Mouse (Mus musculus) limb, embryonic 14.5 days (tissue): ENCODE measurements around the gene Stx5a. TPM values are rescaled to one million over a fixed set of nuclear protein-coding genes. Genes with fewer than 3 reads are reported as not detected.

Source experiments
- ATAC-seq: fragments of 200-750 bp; cut with Nextera tagmentation; 2 replicates; pipeline ENCODE4 v1.8.0; 2017; ENCODE audit warnings: low read depth, moderate number of reproducible peaks, moderate TSS enrichment; ENCODE audit not compliant: low FRiP score
- DNase-seq: peaks from one replicate; pipeline ENCODE4 v3.0.0-alpha.2; 2015; ENCODE audit warnings: low spot score
- H3K27ac ChIP-seq: fragments of 300-500 bp; sonication (generic); replicated peaks from 2 replicates; pipeline ENCODE4 v1.5.1; 2014; ENCODE audit warnings: low read depth, mild to moderate bottlenecking, low read length, moderate library complexity, mixed read lengths
- H3K27me3 ChIP-seq: fragments of 300-500 bp; sonication (generic); 2 replicates; pipeline ENCODE4 v1.6.1; 2014; ENCODE audit warnings: low read length, mixed read lengths; ENCODE audit not compliant: control insufficient read depth, insufficient read depth
- H3K36me3 ChIP-seq: fragments of 300-500 bp; sonication (generic); 2 replicates; pipeline ENCODE4 v1.6.1; 2014; ENCODE audit warnings: mild to moderate bottlenecking, low read length, moderate library complexity, mixed read lengths; ENCODE audit not compliant: control insufficient read depth, insufficient read depth
- H3K4me1 ChIP-seq: fragments of 300-500 bp; sonication (generic); 2 replicates; pipeline ENCODE4 v1.6.1; 2014; ENCODE audit warnings: antibody characterized with exemption, low read length, mixed read lengths; ENCODE audit not compliant: control insufficient read depth, insufficient read depth
- H3K4me2 ChIP-seq: fragments of 300-500 bp; sonication (generic); replicated peaks from 2 replicates; pipeline ENCODE4 v1.6.1; 2014; ENCODE audit warnings: low read depth, mild to moderate bottlenecking, low read length, moderate library complexity; ENCODE audit not compliant: severe bottlenecking
- H3K4me3 ChIP-seq: fragments of 300-500 bp; sonication (generic); replicated peaks from 2 replicates; pipeline ENCODE4 v1.5.1; 2014; ENCODE audit warnings: low read length
- H3K9ac ChIP-seq: fragments of 300-500 bp; sonication (generic); 2 replicates; pipeline ENCODE4 v1.6.1; 2014; ENCODE audit warnings: mild to moderate bottlenecking, low read depth, low read length, moderate library complexity; ENCODE audit not compliant: severe bottlenecking
- H3K9me3 ChIP-seq: fragments of 300-500 bp; sonication (generic); 2 replicates; pipeline ENCODE4 v1.6.1; 2016; ENCODE audit warnings: low read length; ENCODE audit not compliant: control insufficient read depth
- POLR2A ChIP-seq: fragments of 200-500 bp; IDR thresholded peaks from 2 replicates; pipeline ENCODE4 v1.8.0; 2012; ENCODE audit warnings: inconsistent platforms, mild to moderate bottlenecking, moderate library complexity, borderline replicate concordance; ENCODE audit not compliant: insufficient read depth, insufficient read length; ENCODE audit errors: extremely low read depth
- WGBS: fragments of 180-500 bp; shearing (Covaris S2); extraction: QIAGEN DNeasy Blood & Tissue Kit; methylation state at CpG from one replicate; pipeline ENCODE4 v1.1.7; 2014; 5-methylcytosine and 5-hydroxymethylcytosine counted together
- polyA plus RNA-seq, 2 experiments: library from polyadenylated mRNA; depleted of rRNA in 1 of 2; stranded (reverse) in 1 of 2; unstranded in 1 of 2; fragments of >200 nt; fragmentation: Nextera tagmentation in 1 of 2; extraction: Ambion mirVana in 1 of 2; gene quantifications; 2 replicates each; pipeline versions ENCODE4 v1.2.1 to v1.2.3; 2012 to 2014

Stx5a gene
- polyA plus RNA-seq, 2 experiments: 161 to 188 TPM

GRCm38 (mm10) chr19:8740603-8741002 lies 610 bp upstream of the Stx5a start, which contains the start of gene 1700092M07Rik:
1700092M07Rik (plus strand) TSS chr19:8740718.
- WGBS: 64% methylated on average over 14 of the region's 14 CpGs
- H3K27me3 ChIP-seq: no peaks in the 10 kb centered on the region

GRCm38 (mm10) chr19:8742176-8742575 lies 963 bp downstream of the Stx5a start:
- Histone ChIP-seq H3K4me2 (peak overlapping the region; percentile 95), H3K4me1 (peaks cover 17% of the 10 kb centered on the region), H3K4me3 (peak overlapping the region; percentile 96), H3K27ac (peak overlapping the region; percentile 97), H3K36me3 (peaks cover 80% of the 10 kb centered on the region), H3K27me3 (no peaks in the 10 kb centered on the region), H3K9me3 (no peaks in the 10 kb centered on the region), H3K9ac (peak overlapping the region; percentile 88)
- DNase-seq (no peak), ATAC-seq (no peak)
- WGBS: 16% methylated on average over 12 of the region's 14 CpGs
- TF ChIP-seq POLR2A: no peak

More at GRCm38 (mm10) chr19:8740603-8741002, 610 bp upstream of the Stx5a start, which contains the start of gene 1700092M07Rik:
- Histone ChIP-seq H3K9ac (peak within 1 kb of the TSS; percentile 88), H3K36me3 (peaks cover 65% of the 10 kb centered on the region), H3K4me1 (peaks cover 19% of the 10 kb centered on the region), H3K9me3 (no peaks in the 10 kb centered on the region), H3K27ac (peak within 1 kb of the TSS; percentile 97), H3K4me2 (peak within 1 kb of the TSS; percentile 61), H3K4me3 (peak within 1 kb of the TSS; percentile 96)
- DNase-seq (no peak), ATAC-seq (no peak)
- no peak for TF ChIP-seq POLR2A

GRCm38 (mm10) chr19:8745382-8745781 lies 4.2 kb downstream of the Stx5a start:
- peaks cover 17% of the 10 kb centered on the region for H3K4me1 ChIP-seq
- 96% methylated on average over 1 of the region's 1 CpGs for WGBS

GRCm38 (mm10) chr19:8747368-8747767 lies 6.2 kb downstream of the Stx5a start:
- Histone ChIP-seq H3K27me3 (no peaks in the 10 kb centered on the region), H3K27ac (no peak overlapping the region), H3K36me3 (peaks cover 96% of the 10 kb centered on the region), H3K4me1 (peaks cover 11% of the 10 kb centered on the region), H3K4me2 (no peak overlapping the region), H3K4me3 (no peak overlapping the region), H3K9me3 (no peaks in the 10 kb centered on the region), H3K9ac (no peak overlapping the region)
- 74% methylated on average over 2 of the region's 2 CpGs for WGBS
- no peak for DNase-seq
- ATAC-seq: no peak
- TF ChIP-seq POLR2A: no peak

More at GRCm38 (mm10) chr19:8745382-8745781, 4.2 kb downstream of the Stx5a start:
- no peak for ATAC-seq
- Histone ChIP-seq H3K4me2 (no peak overlapping the region), H3K27ac (no peak overlapping the region), H3K9ac (no peak overlapping the region), H3K27me3 (no peaks in the 10 kb centered on the region), H3K36me3 (peaks cover 83% of the 10 kb centered on the region), H3K9me3 (no peaks in the 10 kb centered on the region), H3K4me3 (no peak overlapping the region)
- TF ChIP-seq POLR2A: no peak
- no peak for DNase-seq

- Histone ChIP-seq H3K4me1 (peaks cover 6% of the 10 kb centered on the region; the same call in 1 of the 2 replicates), H3K9ac (no peak overlapping the region), H3K27me3 (no peaks in the 10 kb centered on the region), H3K4me2 (peak overlapping the region; percentile 57), H3K36me3 (peaks cover 47% of the 10 kb centered on the region), H3K4me3 (peak overlapping the region; percentile 98; the same call in 1 of the 2 replicates), H3K9me3 (no peaks in the 10 kb centered on the region), H3K27ac (no peak overlapping the region)
- WGBS: 80% methylated on average over 3 of the region's 3 CpGs
- DNase-seq (no peak), ATAC-seq (no peak)
- no peak for TF ChIP-seq POLR2A
Observed at GRCm38 (mm10) chr19:8755652-8756051, 14.4 kb downstream of the Stx5a start.
